Mouse (Mus musculus) left cerebral cortex, adult 2 months (tissue): ENCODE measurements at regions not wholly inside any gene's neighbourhood (a gene's known extent, or its start where the extent isn't known, plus 50 kb on each side); places are given as distances from the start of the nearest gene placed in this dataset.

Experiments
- DNase-seq, 2 experiments: peaks; one replicate each; pipeline ENCODE4 v3.0.0; 2021 to 2022; ENCODE audit warnings: low spot score in 2 of 2, mixed read lengths in 1 of 2; ENCODE audit errors: extremely low spot score in 1 of 2
- H3K27ac ChIP-seq: fragments of 200-600 bp; 2 replicates; pipeline ENCODE4 v1.8.1; 2022
- H3K4me3 ChIP-seq: fragments of 200-600 bp; 2 replicates; pipeline ENCODE4 v1.8.1; 2022
- CTCF ChIP-seq: fragments of 200-600 bp; IDR thresholded peaks from 2 replicates; pipeline ENCODE4 v1.8.1; 2022; ENCODE audit warnings: antibody characterized with exemption, mild to moderate bottlenecking, moderate library complexity
- intact Hi-C: fragments of 180-260 bp; cut with DNase I; formaldehyde crosslinking; loops from one replicate; pipeline ENCODE4 v1.15.1; 2025

GRCm38 (mm10) chr3:52708301-52708700 is 308.7 kb downstream of the Cog6 start:
- DNase-seq = no peak
- no peak for TF ChIP-seq CTCF
- no peak overlapping the region for H3K4me3 ChIP-seq
- intact Hi-C loops = no loop called here
- H3K27ac ChIP-seq = no peak overlapping the region

GRCm38 (mm10) chr3:52706626-52707025 is 310.4 kb downstream of the Cog6 start:
- no peak overlapping the region for H3K27ac ChIP-seq
- no peak overlapping the region for H3K4me3 ChIP-seq
- peak in 1 of 2 experiments; percentile 19 for DNase-seq
- intact Hi-C loops = loop anchor here (2.0 kb wide), 1 partner anchor 438 kb away; the partner anchor contains the start of gene Foxo1
- TF ChIP-seq CTCF = no peak

DNA sequence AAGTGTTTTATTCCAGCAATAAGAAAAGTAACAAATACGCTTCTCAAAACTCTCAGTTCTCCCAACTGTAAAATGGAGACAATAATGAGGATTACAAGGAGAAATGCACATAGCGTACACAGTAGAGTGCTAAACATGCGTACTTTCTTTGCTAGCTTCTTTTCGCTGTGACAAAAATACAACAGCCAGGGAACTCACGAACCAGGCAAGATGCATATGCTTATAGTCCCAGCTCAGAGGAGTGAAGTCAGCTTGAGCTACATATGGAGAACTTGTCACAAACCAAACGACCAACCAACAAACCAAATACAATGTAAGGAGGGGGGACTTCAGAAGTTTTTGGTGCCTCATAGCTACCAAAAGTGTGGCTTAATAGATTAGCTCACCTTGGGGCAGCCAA is 313.3 kb downstream of the Cog6 start:
- TF ChIP-seq CTCF = no peak
- DNase-seq = no peak
- H3K4me3 ChIP-seq = no peak overlapping the region
- intact Hi-C loops = loop anchor here (1.0 to 5.0 kb wide), 3 partner anchors 17 to 192 kb away; no protein-coding TSS in a partner anchor
- H3K27ac ChIP-seq = no peak overlapping the region; the same call in 1 of the 2 replicates

DNA sequence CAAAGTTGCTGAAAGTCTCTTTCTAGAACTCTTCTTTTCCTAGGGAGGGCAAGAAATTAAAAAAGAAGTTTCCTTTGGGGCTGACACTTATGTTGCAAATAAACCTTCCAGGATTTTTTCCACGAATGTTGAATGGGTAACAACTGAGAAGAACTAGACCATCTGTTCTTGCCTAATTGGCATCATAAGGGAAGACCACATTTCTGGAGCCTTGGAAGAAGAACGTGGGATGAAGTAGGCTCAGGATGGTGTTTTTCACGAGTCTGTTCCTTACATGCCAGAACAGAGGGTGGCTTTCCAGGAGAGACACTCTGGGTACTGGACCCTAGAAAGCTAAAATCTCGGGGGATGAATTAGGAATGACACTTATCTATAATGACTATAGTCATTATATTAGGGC is 314.1 kb downstream of the Cog6 start:
- intact Hi-C loops = loop anchor here (1.0 to 5.0 kb wide), 3 partner anchors 16 to 192 kb away; no protein-coding TSS in a partner anchor
- no peak overlapping the region; the same call in 1 of the 2 replicates for H3K27ac ChIP-seq
- DNase-seq = no peak

DNA sequence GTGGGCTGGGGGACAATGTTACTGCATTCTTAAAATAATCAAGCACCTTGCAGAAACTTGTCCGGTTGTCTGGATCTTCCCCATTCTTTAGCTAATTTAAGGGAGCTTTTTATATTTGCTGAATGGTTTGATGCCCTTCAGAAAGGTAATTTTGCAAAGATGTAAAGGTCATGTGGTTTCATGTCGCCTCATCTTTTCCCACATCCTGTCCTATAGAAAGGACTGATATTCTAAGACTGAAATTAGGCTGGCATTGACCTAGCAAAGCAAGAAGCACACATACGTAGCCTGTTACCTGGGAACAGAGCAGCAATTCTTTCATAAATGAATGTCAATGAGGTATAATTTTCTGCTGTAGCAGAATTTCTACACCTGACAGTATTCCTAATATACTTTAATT is 315.4 kb downstream of the Cog6 start:
- DNase-seq = no peak
- Histone ChIP-seq H3K4me3 (no peak overlapping the region), H3K27ac (no peak overlapping the region)
- intact Hi-C loops = loop anchor here (5.0 kb wide), 1 partner anchor 124 kb away; no protein-coding TSS in a partner anchor
- TF ChIP-seq CTCF = no peak

More for the DNA sequence above, 314.1 kb downstream of the Cog6 start:
- no peak overlapping the region for H3K4me3 ChIP-seq
- no peak for TF ChIP-seq CTCF

GRCm38 (mm10) chr3:52693813-52694212 is 323.2 kb downstream of the Cog6 start:
- no peak for TF ChIP-seq CTCF
- Histone ChIP-seq H3K27ac (no peak overlapping the region), H3K4me3 (no peak overlapping the region)
- intact Hi-C loops = no loop called here
- DNase-seq = no peak

DNA sequence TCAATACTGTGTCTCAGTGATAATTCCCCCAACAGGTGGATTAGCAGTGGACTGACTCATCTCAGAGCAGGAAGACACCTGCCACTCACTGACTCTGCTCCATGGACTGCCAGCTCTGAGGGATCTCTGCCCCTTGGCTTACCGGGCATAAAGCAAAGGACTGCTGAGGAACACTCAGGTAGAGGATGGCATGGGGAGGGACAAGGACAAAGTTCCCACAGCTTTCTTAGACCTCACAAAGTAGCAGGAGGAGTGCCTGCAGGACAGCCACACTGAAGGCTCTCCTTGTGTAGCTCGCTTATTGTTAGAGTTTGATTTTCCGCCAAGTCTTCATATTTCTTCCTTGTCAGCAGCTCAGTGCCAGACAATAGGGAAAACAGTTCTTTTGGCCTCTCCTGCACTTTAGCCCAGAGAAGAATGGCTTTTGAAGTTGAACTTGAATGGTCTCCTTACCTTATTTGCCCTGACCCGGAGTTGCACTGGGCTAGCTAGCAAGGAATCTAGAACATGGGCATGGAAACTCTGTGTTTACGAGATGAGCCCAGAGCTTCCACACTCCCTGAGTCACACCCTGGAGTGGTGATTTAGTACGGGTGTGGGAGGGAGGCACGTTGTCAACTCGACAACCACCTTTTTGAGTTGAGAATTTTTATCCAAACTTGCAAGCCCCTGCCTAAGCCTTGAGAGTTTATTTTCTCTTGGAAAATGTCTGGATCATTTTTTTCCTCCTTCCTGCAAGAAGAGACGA is 331.4 kb downstream of the Cog6 start:
- Histone ChIP-seq H3K4me3 (no peak overlapping the region), H3K27ac (no peak overlapping the region; the same call in 1 of the 2 replicates)
- intact Hi-C loops = loop anchor here (1.0 to 2.0 kb wide), 2 partner anchors 17 to 175 kb away; no protein-coding TSS in a partner anchor
- no peak for TF ChIP-seq CTCF
- peak; percentile 28 to 41 for DNase-seq

- intact Hi-C loops = no loop called here
- no peak for DNase-seq
- TF ChIP-seq CTCF = no peak
These were observed 336.1 kb downstream of the Cog6 start for GRCm38 (mm10) chr3:52680824-52681388.

GRCm38 (mm10) chr3:52676886-52677670 is 340.0 kb downstream of the Cog6 start:
- DNase-seq = peak in 1 of 2 experiments; percentile 14
- no peak for TF ChIP-seq CTCF
- intact Hi-C loops = loop anchor here (5.0 kb wide), 1 partner anchor 100 kb away; no protein-coding TSS in a partner anchor
- Histone ChIP-seq H3K27ac (no peak overlapping the region), H3K4me3 (no peak overlapping the region)

More at GRCm38 (mm10) chr3:52680824-52681388, 336.1 kb downstream of the Cog6 start:
- Histone ChIP-seq H3K4me3 (no peak overlapping the region), H3K27ac (no peak overlapping the region)

DNA sequence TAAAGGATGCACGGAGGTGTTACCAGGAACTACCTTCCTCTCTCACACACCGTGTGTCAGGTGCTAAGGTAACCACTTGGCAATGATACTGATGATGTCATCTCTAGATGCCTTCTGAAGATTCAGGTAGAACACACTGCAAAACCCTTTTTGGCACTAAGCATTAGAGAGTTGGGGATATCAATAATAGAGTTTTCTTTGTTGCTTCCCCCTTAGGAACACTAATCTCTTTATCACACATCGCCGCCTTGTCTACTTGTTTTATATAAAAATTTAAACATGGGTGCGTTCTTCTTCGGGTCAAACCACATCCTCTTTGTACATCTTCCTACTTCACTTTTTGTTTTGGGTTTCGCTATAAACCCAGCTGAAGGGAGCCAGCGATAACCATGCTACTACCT is 346.4 kb downstream of the Cog6 start:
- no peak for TF ChIP-seq CTCF
- DNase-seq = no peak
- no peak overlapping the region for H3K27ac ChIP-seq
- intact Hi-C loops = no loop called here
- H3K4me3 ChIP-seq = no peak overlapping the region

GRCm38 (mm10) chr3:52663161-52663602 is 353.9 kb downstream of the Cog6 start:
- no peak for DNase-seq
- Histone ChIP-seq H3K4me3 (no peak overlapping the region), H3K27ac (0 out of 2 replicates have a peak overlapping the region, but pooled peaks have one; percentile 33)
- no peak for TF ChIP-seq CTCF
- intact Hi-C loops = no loop called here
